ENCODE assay signal across 16 mouse cellular contexts in the genomic region with DNA sequence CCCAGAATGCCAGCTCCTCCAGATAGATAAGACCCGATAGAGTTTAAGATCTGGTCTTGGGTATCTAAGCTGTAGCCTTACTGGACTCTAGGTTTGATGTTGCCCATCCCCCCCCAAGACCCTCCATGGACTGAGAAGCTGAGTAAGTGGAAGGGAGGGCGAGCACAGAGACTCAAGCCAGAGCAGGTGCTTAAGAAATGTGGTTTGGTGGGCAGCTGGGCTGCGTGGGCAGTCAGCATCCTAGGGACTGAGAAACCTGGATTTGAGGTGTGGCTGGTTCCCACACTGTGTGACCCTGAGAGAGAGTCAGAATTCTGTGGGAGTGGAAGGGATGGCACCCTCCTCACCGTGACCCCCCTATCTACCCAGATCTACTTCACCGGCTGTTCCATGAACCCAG. TPM values are rescaled to one million over a fixed set of nuclear protein-coding genes. Genes with fewer than 3 reads are reported as not detected.
DNase-seq lines count a peak whose midpoint lies in the region; ATAC-seq and TF ChIP-seq lines count a peak whose summit lies in the region.
"Had no signal": no experiment of that assay in that cellular context is flagged by ENCODE, and none has a peak within 500 bp of the region (broad histone marks: within the 10 kb centered on the region; RNA-seq: fewer than 3 reads in every experiment).

No protein-coding gene starts in this region.

- peak; percentile 26 for DNase-seq in cerebellum, adult 9-11 months
- no peak for DNase-seq in cerebellum, adult 11 months
- DNase-seq in lung, postnatal 0 days (ENCODE audit: low spot score) = no peak
- DNase-seq in lung, adult 18-20 months = no peak
- no peak for DNase-seq in forebrain, embryonic 14.5 days (ENCODE audit: low spot score)

- TF ChIP-seq EP300 in lung, postnatal 0 days (IDR thresholded peaks at IDR 0.05) = no peak

- H3K9me3 ChIP-seq in lung, postnatal 0 days (ENCODE audit: low read length) = no peaks in the 10 kb centered on the region
- no peaks in the 10 kb centered on the region for H3K9me3 ChIP-seq in forebrain, embryonic 14.5 days (replicated peaks; ENCODE audit: control insufficient read depth, low read length)
- H3K9me3 ChIP-seq: embryonic facial prominence, embryonic 10.5 days; embryonic facial prominence, embryonic 12.5 days; forebrain, embryonic 13.5 days; G1E had no signal

- no peak for ATAC-seq in lung, postnatal 0 days
- no peak for ATAC-seq in forebrain, embryonic 14.5 days
- ATAC-seq: activated CD4-positive, CD25-positive, alpha-beta regulatory T cell, adult 4 months; CD4-positive, CD25-positive, alpha-beta regulatory T cell, adult 4 months; forebrain, embryonic 13.5 days; forebrain, embryonic 16.5 days had no signal

- peak overlapping the region; percentile 37 for H3K9ac ChIP-seq in lung, postnatal 0 days (replicated peaks; ENCODE audit: low read depth)
- no peak overlapping the region for H3K9ac ChIP-seq in forebrain, embryonic 14.5 days (ENCODE audit: low read length)
- H3K9ac ChIP-seq: embryonic facial prominence, embryonic 12.5 days; forebrain, embryonic 13.5 days had no signal

- H3K27ac ChIP-seq in lung, postnatal 0 days (ENCODE audit: low read length) = peak overlapping the region; percentile 72
- H3K27ac ChIP-seq in forebrain, embryonic 14.5 days (ENCODE audit: low read depth, low read length) = no peak overlapping the region
- H3K27ac ChIP-seq: embryonic facial prominence, embryonic 10.5 days; embryonic facial prominence, embryonic 12.5 days; forebrain, embryonic 13.5 days had no signal

- H3K79me2 ChIP-seq in myocyte (ENCODE audit: control insufficient read depth, insufficient read depth) = no peaks in the 10 kb centered on the region

- no peak for TF ChIP-seq CTCF in lung, postnatal 0 days (IDR thresholded peaks at IDR 0.05)

- H3ac ChIP-seq in myocyte (ENCODE audit: control insufficient read depth, insufficient read length) = no peak overlapping the region

- WGBS in lung, postnatal 0 days = 74% methylated on average over 5 of the region's 5 CpGs
- 87% methylated on average over 5 of the region's 5 CpGs for WGBS in forebrain, embryonic 14.5 days

- no peak for TF ChIP-seq POLR2A in myocyte (IDR thresholded peaks at IDR 0.05; ENCODE audit: insufficient read length, low read depth)

- H3K4me2 ChIP-seq in lung, postnatal 0 days (replicated peaks; ENCODE audit: low read depth, low read length) = peak overlapping the region; percentile 61
- peak overlapping the region; percentile 70 for H3K4me2 ChIP-seq in myocyte (ENCODE audit: low read depth)
- no peak overlapping the region for H3K4me2 ChIP-seq in forebrain, embryonic 14.5 days (ENCODE audit: low read length)
- H3K4me2 ChIP-seq: embryonic facial prominence, embryonic 12.5 days; forebrain, embryonic 13.5 days had no signal

- H3K4me3 ChIP-seq in lung, postnatal 0 days (ENCODE audit: low read depth, low read length) = peak overlapping the region; percentile 45
- H3K4me3 ChIP-seq in myocyte = peak overlapping the region; percentile 29
- no peak overlapping the region for H3K4me3 ChIP-seq in forebrain, embryonic 14.5 days (ENCODE audit: low read depth, low read length)
- H3K4me3 ChIP-seq: embryonic facial prominence, embryonic 10.5 days; embryonic facial prominence, embryonic 12.5 days; forebrain, embryonic 13.5 days had no signal

- no peaks in the 10 kb centered on the region for H3K36me3 ChIP-seq in lung, postnatal 0 days (ENCODE audit: insufficient read depth, low read length)
- no peaks in the 10 kb centered on the region for H3K36me3 ChIP-seq in myocyte (ENCODE audit: control insufficient read depth, insufficient read depth)
- no peaks in the 10 kb centered on the region for H3K36me3 ChIP-seq in forebrain, embryonic 14.5 days (ENCODE audit: control insufficient read depth, insufficient read depth, low read length)
- H3K36me3 ChIP-seq: embryonic facial prominence, embryonic 10.5 days; embryonic facial prominence, embryonic 12.5 days; G1E had no signal

- no peaks in the 10 kb centered on the region; the same call in 1 of the 2 replicates for H3K4me1 ChIP-seq in lung, postnatal 0 days (ENCODE audit: insufficient read depth, low read depth, low read length)
- H3K4me1 ChIP-seq in forebrain, embryonic 14.5 days (ENCODE audit: control insufficient read depth, insufficient read depth, low read length) = 0 out of 2 replicates have a peak, but pooled peaks cover 4% of the 10 kb centered on the region

- peaks cover 36% of the 10 kb centered on the region; the same call in 1 of the 2 replicates for H3K27me3 ChIP-seq in lung, postnatal 0 days (replicated peaks; ENCODE audit: insufficient read depth, low read length)
- H3K27me3 ChIP-seq in myocyte (ENCODE audit: control insufficient read depth, insufficient read depth, insufficient read length) = no peaks in the 10 kb centered on the region
- H3K27me3 ChIP-seq in forebrain, embryonic 14.5 days (replicated peaks; ENCODE audit: control insufficient read depth, insufficient read depth, low read length) = peaks cover 70% of the 10 kb centered on the region
- H3K27me3 ChIP-seq: Patski had no signal

TF ChIP-seq in myocyte, 11 proteins besides CTCF, POLR2A, EP300 and RAD21:
- TF ChIP-seq MYOD1 (IDR thresholded peaks at IDR 0.05; ENCODE audit: control insufficient read depth in 1 of 3, insufficient read length in 2 of 3, low read depth in 2 of 3) (peak in 1 of 3 experiments; percentile 86), MYOG (IDR thresholded peaks at IDR 0.05; ENCODE audit: control insufficient read depth in 1 of 3, insufficient read depth in 1 of 3, insufficient read length in 2 of 3, low read depth in 2 of 3) (peak in 2 of 3 experiments; percentile 18 to 70), MAX (IDR thresholded peaks at IDR 0.05; ENCODE audit: low read depth) (no peak)

RNA-seq across cellular contexts. Expression of a gene that starts 2.3 kb away (rescaled TPM):
- polyA plus RNA-seq in lung, postnatal 0 days (2015; fragmentation: Nextera tagmentation; extraction: Ambion mirVana) = 551 and 593 TPM in 2 replicates
- 109 TPM for polyA plus RNA-seq in myocyte (2012; fragmentation: generic; extraction: Trizol)
- 0.15 TPM in 1 of 2 replicates, not detected in the other for polyA plus RNA-seq in forebrain, embryonic 14.5 days (2014; fragmentation: Nextera tagmentation; extraction: Ambion mirVana)
- polyA plus RNA-seq: activated CD4-positive, CD25-positive, alpha-beta regulatory T cell, adult 4 months; CD4-positive, CD25-positive, alpha-beta regulatory T cell, adult 4 months; embryonic facial prominence, embryonic 10.5 days; G1E had no signal

RNA-seq across cellular contexts. Expression of a gene that starts 8.3 kb away (rescaled TPM):
- not detected in 2 replicates for polyA plus RNA-seq in lung, postnatal 0 days (2015; fragmentation: Nextera tagmentation; extraction: Ambion mirVana)
- not detected for polyA plus RNA-seq in myocyte (2012; fragmentation: generic; extraction: Trizol)
- 0.10 TPM in 1 of 2 replicates, not detected in the other for polyA plus RNA-seq in forebrain, embryonic 14.5 days (2014; fragmentation: Nextera tagmentation; extraction: Ambion mirVana)
- polyA plus RNA-seq: activated CD4-positive, CD25-positive, alpha-beta regulatory T cell, adult 4 months; CD4-positive, CD25-positive, alpha-beta regulatory T cell, adult 4 months; embryonic facial prominence, embryonic 10.5 days; embryonic facial prominence, embryonic 14.5 days; forebrain, embryonic 11.5 days; forebrain, embryonic 13.5 days; forebrain, embryonic 16.5 days; G1E; Patski had no signal

RNA-seq across cellular contexts. Expression of a gene that starts 14.0 kb away (rescaled TPM):
- not detected in 2 replicates for polyA plus RNA-seq in lung, postnatal 0 days (2015; fragmentation: Nextera tagmentation; extraction: Ambion mirVana)
- polyA plus RNA-seq in myocyte (2012; fragmentation: generic; extraction: Trizol) = 0.02 TPM
- polyA plus RNA-seq in forebrain, embryonic 14.5 days (2014; fragmentation: Nextera tagmentation; extraction: Ambion mirVana) = not detected in 2 replicates
- polyA plus RNA-seq: activated CD4-positive, CD25-positive, alpha-beta regulatory T cell, adult 4 months; CD4-positive, CD25-positive, alpha-beta regulatory T cell, adult 4 months; embryonic facial prominence, embryonic 10.5 days; embryonic facial prominence, embryonic 12.5 days; forebrain, embryonic 11.5 days; forebrain, embryonic 13.5 days; forebrain, embryonic 16.5 days; G1E; Patski had no signal

RNA-seq across cellular contexts. Expression of a gene that starts 58.6 kb away (rescaled TPM):
- 7.5 and 10.9 TPM in 2 replicates for polyA plus RNA-seq in lung, postnatal 0 days (2015; fragmentation: Nextera tagmentation; extraction: Ambion mirVana)
- 99.0 TPM for polyA plus RNA-seq in myocyte (2012; fragmentation: generic; extraction: Trizol)
- polyA plus RNA-seq in forebrain, embryonic 14.5 days (2014; fragmentation: Nextera tagmentation; extraction: Ambion mirVana) = 74.2 and 78.9 TPM in 2 replicates

Comparison
In these comparisons a context has a peak if more than half of its experiments do, and no peak if none do; other contexts are left out.
1. RNA of a gene that starts 2.3 kb away (polyA plus RNA-seq): 551 to 593 TPM in lung, postnatal 0 days and 109 TPM in myocyte (single experiment); 0.15 TPM in forebrain, embryonic 14.5 days; every median in the first group is over 10 times any median in the second.